Mouse (Mus musculus): ENCODE data around the gene Krr1.

GRCm38 (mm10) chr10:111959353-111959752, 13.1 kb upstream of the Krr1 start:
- no peak for TF ChIP-seq CTCF (IDR thresholded peaks at IDR 0.05 in 2 of 3, conservative IDR thresholded peaks at IDR 0.05 in 1 of 3; ENCODE audit: control insufficient read depth in 1 of 3, insufficient read depth in 1 of 3, low read depth in 2 of 3, low read length in 3 of 3, poor library complexity in 1 of 3, severe bottlenecking in 1 of 3)
- TF ChIP-seq GATA1 (IDR thresholded peaks at IDR 0.05; ENCODE audit: low read depth, low read length), result no peak
- no peak for TF ChIP-seq POLR2A (IDR thresholded peaks at IDR 0.05; ENCODE audit: control insufficient read depth in 1 of 2, insufficient read depth in 1 of 2, low read depth in 1 of 2, low read length in 2 of 2, poor library complexity in 1 of 2)
- TF ChIP-seq MXI1 (IDR thresholded peaks at IDR 0.05; ENCODE audit: low read depth, low read length), result no peak
- no peak for TF ChIP-seq MYC (IDR thresholded peaks at IDR 0.05; ENCODE audit: low read depth, low read length)
- no peak for TF ChIP-seq USF1 (IDR thresholded peaks at IDR 0.05; ENCODE audit: low read depth, low read length)
- TF ChIP-seq ZC3H11A (IDR thresholded peaks at IDR 0.05; ENCODE audit: low read depth, low read length), result no peak
- no peak for TF ChIP-seq E2F4 (IDR thresholded peaks at IDR 0.05; ENCODE audit: borderline replicate concordance, low read depth, low read length)
